Mouse (Mus musculus): ENCODE data around the gene Inmt.

- TF ChIP-seq CTCF (IDR thresholded peaks at IDR 0.05; ENCODE audit: low read depth) (no peak), EP300 (IDR thresholded peaks at IDR 0.05; ENCODE audit: low read depth) (no peak)
Observed at GRCm38 (mm10) chr6:55138343-55138742, 36.5 kb downstream of the Inmt start.

Measured in heart, postnatal 0 days (tissue).